Mouse (Mus musculus) embryonic facial prominence, embryonic 11.5 days (tissue): ENCODE measurements around the gene D930007J09Rik. TPM values are rescaled to one million over a fixed set of nuclear protein-coding genes. Genes with fewer than 3 reads are reported as not detected.

Source experiments
- ATAC-seq: fragments of 200-750 bp; cut with Nextera tagmentation; replicated peaks from 2 replicates; pipeline ENCODE4 v1.8.0; 2017; ENCODE audit warnings: low read depth; ENCODE audit not compliant: insufficient number of reproducible peaks, low FRiP score, low TSS enrichment
- DNase-seq: peaks from one replicate; pipeline ENCODE4 v3.0.0-alpha.2; 2015; ENCODE audit warnings: low spot score
- H3K27ac ChIP-seq: fragments of 300-500 bp; sonication (generic); replicated peaks from 2 replicates; pipeline ENCODE4 v1.5.1; 2014; ENCODE audit warnings: mild to moderate bottlenecking, low read depth, low read length, control low read depth
- H3K27me3 ChIP-seq: fragments of 300-500 bp; sonication (generic); 2 replicates; pipeline ENCODE4 v1.6.1; 2014; ENCODE audit warnings: mild to moderate bottlenecking, low read length, moderate library complexity, mixed read lengths; ENCODE audit not compliant: control insufficient read depth, insufficient read depth
- H3K36me3 ChIP-seq: fragments of 300-500 bp; sonication (generic); replicated peaks from 2 replicates; pipeline ENCODE4 v1.6.1; 2014; ENCODE audit warnings: low read depth, mild to moderate bottlenecking, low read length, moderate library complexity, mixed read lengths; ENCODE audit not compliant: control insufficient read depth, insufficient read depth
- H3K4me1 ChIP-seq: fragments of 300-500 bp; sonication (generic); 2 replicates; pipeline ENCODE4 v1.6.1; 2014; ENCODE audit warnings: low read length, mixed read lengths; ENCODE audit not compliant: control insufficient read depth, insufficient read depth
- H3K4me2 ChIP-seq: fragments of 300-500 bp; sonication (generic); 2 replicates; pipeline ENCODE4 v1.6.1; 2014; ENCODE audit warnings: low read depth, mild to moderate bottlenecking, control low read depth, low read length, moderate library complexity
- H3K4me3 ChIP-seq: fragments of 300-500 bp; sonication (generic); 2 replicates; pipeline ENCODE4 v1.5.1; 2014; ENCODE audit warnings: low read depth, low read length, control low read depth
- H3K9ac ChIP-seq: fragments of 300-500 bp; sonication (generic); replicated peaks from 2 replicates; pipeline ENCODE4 v1.6.1; 2014; ENCODE audit warnings: mild to moderate bottlenecking, control low read depth, low read length
- H3K9me3 ChIP-seq: fragments of 300-500 bp; sonication (generic); replicated peaks from 2 replicates; pipeline ENCODE4 v1.6.1; 2016; ENCODE audit warnings: mild to moderate bottlenecking, low read length, inconsistent platforms, mixed read lengths; ENCODE audit not compliant: control insufficient read depth
- WGBS: fragments of 180-500 bp; shearing (Covaris S2); extraction: QIAGEN DNeasy Blood & Tissue Kit; methylation state at CpG from one replicate; pipeline ENCODE4 v1.1.7; 2014; 5-methylcytosine and 5-hydroxymethylcytosine counted together
- polyA plus RNA-seq: library from polyadenylated mRNA; unstranded; fragments of >200 nt; fragmentation: Nextera tagmentation; extraction: Ambion mirVana; gene quantifications from 2 replicates; pipeline ENCODE4 v1.2.1, GENCODE M21; 2014

D930007J09Rik gene
- polyA plus RNA-seq, 1 experiment from 2014 or later = not detected

- Histone ChIP-seq H3K27me3 (no peaks in the 10 kb centered on the region), H3K36me3 (no peaks in the 10 kb centered on the region; the same call in 1 of the 2 replicates), H3K4me2 (no peak overlapping the region), H3K4me1 (no peaks in the 10 kb centered on the region), H3K4me3 (no peak overlapping the region), H3K27ac (no peak overlapping the region), H3K9me3 (no peaks in the 10 kb centered on the region), H3K9ac (no peak overlapping the region)
- WGBS = 90% methylated on average over 7 of the region's 7 CpGs
- DNase-seq = no peak
- ATAC-seq = no peak
Observed at GRCm38 (mm10) chr13:32806820-32807219, 4.2 kb upstream of the D930007J09Rik start.

- H3K27ac ChIP-seq = no peak overlapping the region
- no peaks in the 10 kb centered on the region for H3K27me3 ChIP-seq
- ATAC-seq = no peak
- H3K9ac ChIP-seq = no peak overlapping the region
- DNase-seq = no peak
- H3K9me3 ChIP-seq = no peaks in the 10 kb centered on the region
- WGBS = 74% methylated on average over 4 of the region's 4 CpGs
- no peak overlapping the region for H3K4me3 ChIP-seq
- no peaks in the 10 kb centered on the region for H3K36me3 ChIP-seq
- H3K4me1 ChIP-seq = no peaks in the 10 kb centered on the region
- peak overlapping the region; percentile 89 for H3K4me2 ChIP-seq
Observed at GRCm38 (mm10) chr13:32803701-32804345, 1.2 kb upstream of the D930007J09Rik start.

GRCm38 (mm10) chr13:32801693-32802221 is 892 bp downstream of the D930007J09Rik start, which contains the start of gene Wrnip1:
Gene Wrnip1, plus strand, starts transcription at chr13:32802038.
- peak within 1 kb of the TSS; percentile 77 for H3K4me3 ChIP-seq
- no peaks in the 10 kb centered on the region for H3K4me1 ChIP-seq
- no peak within 1 kb of the TSS for H3K27ac ChIP-seq
- peak within 1 kb of the TSS; percentile 89 for H3K4me2 ChIP-seq
- DNase-seq (peak; percentile 100), ATAC-seq (peak; percentile 98)
- H3K36me3 ChIP-seq = no peaks in the 10 kb centered on the region
- H3K9me3 ChIP-seq = no peaks in the 10 kb centered on the region
- under 1% methylated on average over 51 of the region's 51 CpGs for WGBS
- H3K9ac ChIP-seq = peak within 1 kb of the TSS; percentile 81
- H3K27me3 ChIP-seq = no peaks in the 10 kb centered on the region

- Histone ChIP-seq H3K4me2 (no peak overlapping the region), H3K27ac (no peak overlapping the region), H3K9ac (no peak overlapping the region), H3K27me3 (no peaks in the 10 kb centered on the region), H3K36me3 (no peaks in the 10 kb centered on the region), H3K4me1 (no peaks in the 10 kb centered on the region), H3K9me3 (no peaks in the 10 kb centered on the region), H3K4me3 (no peak overlapping the region)
- ATAC-seq (no peak), DNase-seq (no peak)
Observed at GRCm38 (mm10) chr13:32800859-32801258, 1.8 kb downstream of the D930007J09Rik start.

GRCm38 (mm10) chr13:32799131-32799530 is 3.5 kb downstream of the D930007J09Rik start:
- H3K4me1 ChIP-seq = no peaks in the 10 kb centered on the region
- H3K4me3 ChIP-seq = no peak overlapping the region
- H3K9ac ChIP-seq = no peak overlapping the region
- no peak overlapping the region for H3K4me2 ChIP-seq
- ATAC-seq = no peak
- 64% methylated on average over 2 of the region's 2 CpGs for WGBS
- H3K9me3 ChIP-seq = no peaks in the 10 kb centered on the region
- no peak overlapping the region for H3K27ac ChIP-seq
- H3K27me3 ChIP-seq = no peaks in the 10 kb centered on the region
- DNase-seq = peak; percentile 53
- no peaks in the 10 kb centered on the region for H3K36me3 ChIP-seq

- 85% methylated on average over 1 of the region's 1 CpGs for WGBS
- DNase-seq (no peak), ATAC-seq (no peak)
- H3K4me2 ChIP-seq = no peak overlapping the region
- H3K4me3 ChIP-seq = no peak overlapping the region
- no peaks in the 10 kb centered on the region for H3K4me1 ChIP-seq
- H3K27me3 ChIP-seq = no peaks in the 10 kb centered on the region
- no peaks in the 10 kb centered on the region for H3K36me3 ChIP-seq
- H3K9me3 ChIP-seq = no peaks in the 10 kb centered on the region
- H3K27ac ChIP-seq = no peak overlapping the region
- H3K9ac ChIP-seq = no peak overlapping the region
Observed at GRCm38 (mm10) chr13:32797085-32797484, 5.6 kb downstream of the D930007J09Rik start.

- no peaks in the 10 kb centered on the region for H3K9me3 ChIP-seq
- no peak overlapping the region for H3K4me2 ChIP-seq
- H3K4me3 ChIP-seq = no peak overlapping the region
- DNase-seq (no peak), ATAC-seq (no peak)
- no peaks in the 10 kb centered on the region for H3K4me1 ChIP-seq
- H3K9ac ChIP-seq = no peak overlapping the region
- WGBS = 91% methylated on average over 5 of the region's 5 CpGs
- H3K36me3 ChIP-seq = no peaks in the 10 kb centered on the region
- no peak overlapping the region for H3K27ac ChIP-seq
- H3K27me3 ChIP-seq = no peaks in the 10 kb centered on the region
Observed at GRCm38 (mm10) chr13:32795166-32795565, 7.5 kb downstream of the D930007J09Rik start.

- no peak overlapping the region for H3K4me3 ChIP-seq
- no peak overlapping the region for H3K9ac ChIP-seq
- no peaks in the 10 kb centered on the region for H3K4me1 ChIP-seq
- no peaks in the 10 kb centered on the region for H3K9me3 ChIP-seq
- DNase-seq (no peak), ATAC-seq (no peak)
- no peaks in the 10 kb centered on the region for H3K36me3 ChIP-seq
- WGBS = 57% methylated on average over 2 of the region's 2 CpGs
- no peaks in the 10 kb centered on the region for H3K27me3 ChIP-seq
- H3K27ac ChIP-seq = no peak overlapping the region
- no peak overlapping the region for H3K4me2 ChIP-seq
Observed at GRCm38 (mm10) chr13:32794619-32795018, 8.0 kb downstream of the D930007J09Rik start.
